Mouse (Mus musculus): Measurements from ENCODE around the gene Gm44973.

DNA sequence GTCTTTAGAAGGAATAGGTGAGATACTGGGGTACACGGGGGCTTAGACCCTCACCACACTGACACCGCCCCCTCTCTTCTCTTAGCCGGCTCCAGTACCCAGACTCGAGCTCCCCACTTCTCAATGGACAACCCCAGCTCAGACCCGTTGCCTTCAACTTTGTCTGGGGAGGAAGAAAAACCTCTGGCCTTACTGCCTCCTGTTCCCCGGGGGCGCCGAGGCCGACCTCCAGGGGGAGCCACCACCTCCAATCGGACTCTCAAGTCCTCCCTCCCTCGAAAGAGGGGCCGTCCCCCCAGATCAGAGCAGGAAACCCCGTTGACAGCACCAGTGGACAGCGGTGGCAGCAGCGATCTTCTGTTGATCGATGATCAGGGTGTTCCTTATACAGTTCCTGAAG lies 2.1 kb downstream of the Gm44973 start:
- TF ChIP-seq CTCF (IDR thresholded peaks at IDR 0.05; ENCODE audit: borderline replicate concordance, insufficient read depth, low read length) (no peak), POLR2A (IDR thresholded peaks at IDR 0.05; ENCODE audit: low read depth, low read length) (no peak)
